Mouse (Mus musculus): ENCODE results near the gene Zfp644.

The Zfp644 gene

DNA sequence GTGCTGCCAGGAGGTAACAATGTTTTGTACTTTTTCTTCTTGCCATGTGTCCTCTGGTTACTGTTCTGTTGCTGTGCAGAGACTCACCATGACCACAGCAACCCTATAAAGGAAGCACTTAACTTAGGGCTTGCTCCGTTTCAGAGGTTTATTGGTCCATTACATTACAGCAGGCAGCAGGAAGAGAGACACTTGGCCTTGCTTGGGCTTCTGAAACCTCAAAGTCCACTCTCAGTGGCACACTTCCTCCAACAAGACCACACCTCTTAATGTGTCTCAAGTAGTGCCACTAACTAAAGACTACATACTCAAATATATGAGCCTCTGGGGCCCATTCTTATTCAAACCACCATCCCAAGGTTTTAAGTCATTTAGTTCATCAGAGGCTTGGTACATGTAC is 36.2 kb downstream of the Zfp644 start:
- DNase-seq = no peak

- no peak for DNase-seq
These were observed 44.2 kb downstream of the Zfp644 start for GRCm38 (mm10) chr5:106652790-106653328.

GRCm38 (mm10) chr5:106652220-106652753 is 44.8 kb downstream of the Zfp644 start:
- no peak for DNase-seq

DNA sequence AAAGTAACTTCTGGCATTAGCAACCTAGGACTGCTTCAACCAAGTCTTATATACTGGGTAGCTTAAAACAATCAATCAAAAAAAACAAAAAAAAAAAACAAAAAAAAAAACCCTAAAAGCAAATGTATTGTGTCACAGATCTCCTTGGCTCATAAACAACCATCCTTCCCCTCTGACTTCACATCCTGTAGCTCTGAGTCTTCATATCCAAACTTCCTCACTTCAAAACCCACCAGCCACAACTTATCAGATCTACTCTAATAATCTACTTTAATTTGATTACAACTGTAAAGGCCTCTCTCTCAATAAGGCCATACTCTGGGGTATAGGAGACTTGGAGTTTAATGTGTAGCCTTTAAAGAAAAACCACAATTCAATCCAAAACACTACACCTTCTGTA is 47.1 kb downstream of the Zfp644 start:
- no peak for DNase-seq

DNA sequence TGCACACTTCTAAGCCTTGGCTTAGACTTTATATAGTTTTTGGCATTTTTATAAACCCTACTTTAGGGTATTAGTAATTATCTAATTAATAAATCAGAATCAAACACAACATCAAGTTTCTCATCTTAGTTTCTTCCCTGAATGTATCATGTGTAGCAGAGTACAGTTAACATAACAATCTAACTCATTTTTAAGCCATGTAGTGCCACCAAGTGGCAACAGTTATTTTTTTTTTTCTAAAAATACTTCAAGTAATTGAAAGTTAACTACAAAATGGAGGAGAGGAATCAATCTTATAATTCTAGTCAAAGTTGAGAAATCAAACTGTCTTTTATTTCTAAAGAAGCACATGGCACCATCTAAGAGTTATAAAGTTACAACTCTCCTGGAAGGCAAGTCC is 47.6 kb downstream of the Zfp644 start:
- no peak for DNase-seq

DNA sequence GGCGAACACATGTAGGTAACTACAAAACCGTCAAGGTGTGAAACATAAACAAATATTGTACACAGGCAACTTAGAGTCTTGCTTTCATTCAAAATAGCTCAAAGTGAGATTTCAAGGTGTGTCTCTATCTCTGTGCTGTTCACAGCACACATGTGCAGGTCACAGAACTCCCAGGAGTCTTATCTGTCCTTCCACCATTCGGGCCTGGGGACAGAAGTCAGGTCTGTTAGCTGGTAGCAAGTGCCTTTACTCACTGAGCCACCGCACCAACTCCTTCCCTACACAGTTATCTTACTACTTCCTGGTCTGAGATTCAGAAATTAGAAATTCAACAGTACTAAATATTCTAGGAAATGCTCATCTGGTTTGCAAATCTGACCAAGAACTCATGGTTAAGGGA is 53.7 kb downstream of the Zfp644 start:
- DNase-seq = no peak

DNA sequence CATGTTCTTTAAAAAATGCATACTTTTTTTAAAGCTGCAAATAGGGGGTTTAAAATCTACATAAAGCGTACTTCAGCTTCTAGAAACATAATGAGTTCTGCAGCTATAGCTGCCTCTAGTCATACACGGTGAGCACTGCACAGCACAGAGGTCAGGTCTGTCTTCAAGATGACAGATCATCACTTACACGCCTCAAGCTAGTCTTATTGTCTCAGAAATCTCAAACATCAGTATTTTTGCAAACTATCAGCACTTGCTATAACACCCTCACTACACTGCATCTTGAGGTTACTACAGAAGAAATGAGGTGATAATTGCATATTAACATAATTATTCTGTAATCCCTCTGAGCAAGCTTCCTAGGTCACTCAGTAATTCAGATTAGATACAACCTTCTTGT is 55.2 kb downstream of the Zfp644 start:
- DNase-seq = no peak

- DNase-seq = no peak
These were observed 56.8 kb downstream of the Zfp644 start for GRCm38 (mm10) chr5:106640235-106640809.

DNA sequence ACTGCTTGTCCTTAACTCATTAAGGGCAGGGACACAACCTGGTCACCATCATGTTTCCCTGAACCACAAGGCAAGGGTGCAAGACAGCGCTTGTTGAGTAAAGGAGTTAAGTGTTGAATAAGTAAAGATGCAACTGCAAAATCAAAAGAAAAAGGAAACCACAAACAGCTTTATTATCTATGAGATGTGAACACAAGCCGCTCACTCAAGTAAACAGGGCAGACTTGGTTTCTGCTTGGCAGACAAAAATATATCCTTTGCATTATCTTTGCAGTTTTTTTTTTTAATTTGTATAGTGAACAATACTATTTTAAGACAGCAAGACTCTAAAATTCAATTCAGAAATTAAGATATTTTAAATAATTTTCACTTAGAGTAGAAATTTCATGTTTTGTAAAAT is 57.5 kb downstream of the Zfp644 start:
- no peak for DNase-seq

DNA sequence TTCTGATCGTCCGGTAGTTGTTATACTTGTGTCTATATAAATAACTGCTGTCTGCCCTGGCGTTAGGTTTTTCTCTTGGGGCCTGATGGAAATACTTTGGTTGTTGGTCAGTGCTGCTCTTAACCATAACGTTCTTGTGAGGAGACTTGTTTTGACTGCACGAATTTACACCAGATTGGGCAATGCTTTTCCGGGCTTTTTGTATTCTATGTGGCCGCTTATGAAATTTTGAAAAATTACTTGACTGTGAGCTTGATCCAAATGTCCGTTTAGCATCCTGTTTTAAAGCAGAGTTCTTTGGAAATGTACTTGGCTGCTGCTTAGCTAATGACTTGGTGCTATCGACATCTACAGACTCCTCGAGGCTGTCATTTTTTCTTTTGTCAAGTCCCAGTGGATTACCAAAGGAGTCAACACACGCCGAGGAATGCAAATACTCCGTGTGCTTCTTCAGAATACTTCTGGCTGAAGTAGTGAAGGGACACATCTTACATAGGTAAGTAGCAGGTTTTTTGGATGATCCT is 60.6 kb downstream of the Zfp644 start:
- DNase-seq = no peak

DNA sequence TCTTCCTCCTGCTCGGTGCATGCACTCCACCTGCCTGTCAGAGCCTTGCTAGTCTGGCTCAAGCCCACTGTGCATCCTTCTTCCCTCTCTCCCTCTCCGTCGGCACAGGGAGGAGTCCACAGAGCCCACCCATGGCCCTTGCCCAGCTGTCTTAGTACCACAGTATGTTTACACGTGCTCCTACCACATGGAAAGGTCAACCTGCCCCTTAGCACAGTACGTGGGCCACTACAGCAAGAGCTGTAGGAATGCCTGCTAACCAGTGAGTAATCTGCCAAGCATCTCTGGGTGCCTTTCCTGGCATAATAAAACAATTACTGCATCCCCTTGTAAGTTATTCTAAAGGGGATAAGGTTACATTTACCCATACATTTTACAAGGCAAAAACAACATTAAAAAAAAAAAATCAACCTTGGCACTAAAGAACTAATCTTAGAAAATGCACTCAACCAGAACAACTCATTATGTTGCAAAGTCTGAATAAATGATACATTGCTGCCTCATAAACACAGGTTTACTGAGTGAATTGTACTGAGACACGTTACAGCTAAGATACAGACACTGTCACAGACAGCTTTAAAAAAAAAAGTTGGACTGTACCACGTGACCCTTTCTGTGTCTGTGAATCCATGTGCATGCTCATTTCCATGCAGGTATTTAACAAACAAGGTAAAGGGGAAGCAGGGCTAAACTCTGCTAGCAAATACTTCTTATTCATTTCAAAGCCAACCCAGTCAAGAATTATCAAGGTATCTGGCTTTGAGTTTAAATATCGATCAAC is 68.5 kb downstream of the Zfp644 start:
- DNase-seq = no peak

DNA sequence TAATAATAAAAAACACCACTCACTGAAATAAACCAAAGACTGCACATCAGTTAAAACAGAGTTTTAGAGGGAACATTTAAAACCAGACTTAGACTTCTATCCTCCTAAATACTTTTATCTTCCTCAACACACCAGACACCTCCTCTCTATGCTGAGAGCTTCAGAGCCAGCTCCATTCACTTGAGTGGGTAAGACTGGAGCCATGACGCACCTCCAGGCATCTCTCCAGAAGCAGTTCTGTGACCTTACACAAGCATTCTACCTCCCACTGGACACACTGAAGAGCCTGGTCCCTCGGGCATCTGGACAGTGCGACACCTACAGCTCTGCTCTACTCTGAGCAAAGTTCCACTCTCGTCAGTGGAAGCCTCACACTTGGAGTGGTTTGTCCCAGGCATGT is 73.8 kb downstream of the Zfp644 start:
- no peak for DNase-seq

- no peak for DNase-seq
These were observed 74.9 kb downstream of the Zfp644 start for GRCm38 (mm10) chr5:106622193-106622592.

DNA sequence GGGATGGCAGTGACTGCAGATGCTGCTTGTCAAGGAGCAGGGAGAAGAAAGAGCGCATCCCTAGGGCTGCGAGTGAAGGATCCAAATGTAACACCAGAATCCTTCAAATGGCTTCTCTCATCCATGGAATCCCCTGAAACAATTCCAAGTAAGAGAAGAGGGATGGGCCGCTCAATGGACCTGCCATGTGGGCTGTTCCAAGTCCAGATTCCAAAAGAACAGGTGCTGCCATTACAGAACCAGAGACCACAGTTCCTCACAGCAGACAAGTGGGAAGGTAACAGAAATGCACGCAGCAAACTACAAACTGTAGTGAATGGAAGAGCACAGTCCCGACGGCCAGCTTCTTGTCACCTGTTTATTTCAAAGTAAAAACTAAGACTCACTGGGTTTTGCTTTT is 76.6 kb downstream of the Zfp644 start:
- no peak for DNase-seq

GRCm38 (mm10) chr5:106615006-106615405 is 82.1 kb downstream of the Zfp644 start:
- DNase-seq = no peak

DNA sequence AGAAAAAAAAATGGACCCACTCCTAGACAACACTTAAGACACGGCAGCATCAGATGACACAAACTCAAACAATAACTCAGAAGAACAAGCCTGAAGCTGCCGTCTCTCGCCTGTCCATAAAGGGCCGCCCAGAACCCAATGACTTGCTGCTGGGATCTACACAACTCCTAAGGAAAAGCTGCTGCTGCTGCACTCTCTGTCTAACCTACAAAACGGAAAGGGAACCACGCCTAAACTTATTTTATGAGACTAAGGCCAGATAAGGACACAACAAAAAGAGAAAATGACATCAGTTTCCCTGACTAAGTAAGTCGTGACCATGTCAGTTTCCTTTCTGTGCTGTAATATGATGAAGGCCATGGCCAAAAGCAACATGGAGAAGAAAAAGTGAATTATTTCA is 82.5 kb downstream of the Zfp644 start:
- no peak for DNase-seq

DNA sequence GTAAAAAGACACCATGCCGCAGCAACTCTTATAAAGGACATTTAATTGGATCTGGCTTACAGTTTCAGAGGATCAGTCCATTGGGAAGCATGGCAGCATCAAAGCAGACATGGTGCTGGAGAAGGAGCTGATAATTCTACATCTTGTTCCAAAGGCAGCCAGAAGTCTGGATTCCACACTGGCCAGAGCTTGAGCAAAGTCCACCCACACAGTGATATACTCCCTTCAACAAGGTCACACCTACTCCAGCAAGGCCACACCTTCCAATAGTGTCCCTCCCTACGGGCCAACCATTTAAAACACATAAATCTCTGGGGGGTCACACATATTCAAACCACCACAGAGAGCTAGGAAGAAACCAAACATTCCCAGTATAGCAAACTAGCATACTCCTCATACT is 84.9 kb downstream of the Zfp644 start:
- DNase-seq = no peak

DNA sequence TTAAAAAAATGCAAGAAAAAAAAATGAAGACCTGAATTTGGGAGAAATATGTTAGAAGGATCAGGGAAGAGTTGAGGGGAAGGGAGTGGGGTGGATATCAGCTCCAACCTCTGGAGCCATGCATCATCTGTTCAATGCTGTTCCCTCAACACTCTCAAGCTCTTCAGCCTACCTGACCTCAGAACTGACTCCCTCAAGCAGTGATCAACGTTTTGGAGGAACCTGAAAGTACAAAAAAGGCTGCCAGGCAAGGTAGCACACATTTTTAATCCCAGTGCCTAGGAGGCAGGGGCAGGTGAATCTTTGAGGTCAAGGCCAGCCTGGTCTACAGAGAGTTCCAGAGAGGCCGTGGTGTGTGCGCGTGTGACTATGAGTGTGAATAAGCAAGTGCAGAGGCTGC is 88.3 kb downstream of the Zfp644 start, which contains the start of gene Gm17304:
Gene Gm17304, plus strand, starts transcription at position 301 of the 400 bp plus-strand sequence.
- no peak for DNase-seq

DNA sequence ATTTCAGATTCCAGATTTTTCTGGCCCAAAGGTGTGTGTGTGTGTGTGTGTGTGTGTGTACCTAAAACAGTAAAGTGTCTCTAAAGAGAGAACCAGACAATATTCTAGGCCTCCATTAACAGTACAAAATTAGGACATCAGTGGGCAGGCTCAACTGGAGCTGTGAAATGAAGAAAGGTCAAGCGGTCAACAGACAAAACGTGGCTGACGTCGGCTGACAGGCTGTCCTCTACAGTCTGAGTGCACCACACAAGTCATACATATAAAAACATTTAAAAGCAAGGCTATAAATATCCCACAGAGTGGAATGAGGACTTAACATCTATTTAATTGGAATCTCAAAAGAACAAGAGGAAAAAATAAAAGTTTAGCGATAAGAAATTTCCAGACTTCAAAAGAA is 90.0 kb downstream of the Zfp644 start:
- DNase-seq = no peak

DNA sequence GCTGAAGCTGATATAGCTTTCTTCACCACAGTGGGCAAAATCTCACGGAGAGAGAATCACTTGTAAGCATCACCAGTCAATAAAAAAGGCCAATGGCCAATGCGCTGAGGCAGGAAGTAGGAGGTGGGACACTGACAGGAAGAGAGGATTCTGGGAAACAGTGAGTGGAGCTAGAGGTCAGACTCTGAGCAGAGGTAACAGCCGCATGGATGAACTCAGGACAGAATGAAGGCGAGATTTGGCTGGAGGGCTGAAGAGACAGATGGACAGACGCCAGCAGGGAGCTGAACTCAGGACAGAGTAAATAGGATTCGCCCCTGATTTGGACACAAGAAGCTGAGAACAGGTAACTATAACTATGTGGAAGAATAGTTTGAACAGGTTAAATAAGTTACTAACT is 92.0 kb downstream of the Zfp644 start:
- peak; percentile 23 for DNase-seq

DNA sequence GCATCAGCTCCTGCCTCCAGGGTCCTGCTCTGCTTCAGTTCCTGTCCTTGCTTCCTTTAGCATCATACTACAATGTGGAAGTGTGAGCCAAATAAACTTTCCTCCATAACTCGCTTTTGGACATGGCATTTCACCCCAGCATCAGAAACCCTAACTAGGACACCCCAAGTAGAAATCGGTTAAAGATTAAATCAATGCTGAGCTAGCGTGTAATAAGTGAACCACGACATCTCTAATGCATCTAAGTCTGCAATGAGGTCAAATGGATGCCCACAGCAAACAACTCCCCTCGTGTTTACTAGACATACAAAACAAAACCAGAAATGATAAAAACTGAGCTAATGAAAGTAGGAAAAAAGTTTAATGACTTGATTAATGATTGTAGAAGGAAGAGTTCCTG is 92.7 kb downstream of the Zfp644 start:
- DNase-seq = no peak

DNA sequence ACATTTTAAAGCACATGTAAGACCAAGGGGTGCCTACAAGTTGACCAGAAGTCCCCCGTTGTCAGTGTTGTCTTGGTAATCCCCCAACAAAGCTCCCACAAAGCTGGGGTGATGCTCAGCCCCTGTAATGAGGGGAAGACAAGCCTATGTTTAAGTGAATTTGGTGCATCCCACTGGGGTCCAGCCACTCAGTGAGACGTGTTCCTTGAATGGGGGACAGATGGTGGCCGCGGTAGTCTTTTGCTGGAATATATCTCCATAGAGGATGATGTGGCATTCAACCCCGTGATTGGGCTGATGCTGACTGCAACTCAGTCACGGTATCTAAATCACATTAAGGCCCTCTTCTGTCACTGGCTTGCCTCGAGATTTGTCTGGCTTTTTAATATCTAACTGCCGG is 97.6 kb downstream of the Zfp644 start:
- no peak for DNase-seq

DNA sequence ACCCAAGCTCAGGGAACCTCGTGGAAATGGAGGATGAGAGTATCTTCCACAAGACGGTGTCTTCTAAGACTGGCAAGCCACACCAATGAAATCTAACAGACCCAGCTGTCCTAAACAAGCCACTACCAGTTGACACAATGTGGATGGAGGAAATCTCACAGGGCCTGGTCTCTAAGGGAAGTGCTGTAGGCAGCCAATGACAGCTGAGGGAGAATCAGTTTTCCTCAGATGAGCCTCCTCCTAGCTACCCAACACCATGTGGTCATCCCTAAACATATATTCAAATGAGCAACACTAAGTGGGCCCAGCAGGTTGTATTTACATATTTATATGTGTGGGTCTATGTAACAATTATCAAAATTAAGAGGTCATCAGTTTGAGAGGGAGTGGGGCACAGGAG is 99.6 kb downstream of the Zfp644 start:
- DNase-seq = no peak

GRCm38 (mm10) chr5:106594388-106594787 is 102.7 kb downstream of the Zfp644 start:
- DNase-seq = no peak
